Mouse (Mus musculus): ENCODE measurements at regions not wholly inside any gene's neighbourhood (a gene's known extent, or its start where the extent isn't known, plus 50 kb on each side); places are given as distances from the start of the nearest gene placed in this dataset.
"Not testable (repeated sequence)": the region's sequence is repeated elsewhere in the genome, so short reads cannot be mapped to it uniquely, and the experiment has no call there.

DNA sequence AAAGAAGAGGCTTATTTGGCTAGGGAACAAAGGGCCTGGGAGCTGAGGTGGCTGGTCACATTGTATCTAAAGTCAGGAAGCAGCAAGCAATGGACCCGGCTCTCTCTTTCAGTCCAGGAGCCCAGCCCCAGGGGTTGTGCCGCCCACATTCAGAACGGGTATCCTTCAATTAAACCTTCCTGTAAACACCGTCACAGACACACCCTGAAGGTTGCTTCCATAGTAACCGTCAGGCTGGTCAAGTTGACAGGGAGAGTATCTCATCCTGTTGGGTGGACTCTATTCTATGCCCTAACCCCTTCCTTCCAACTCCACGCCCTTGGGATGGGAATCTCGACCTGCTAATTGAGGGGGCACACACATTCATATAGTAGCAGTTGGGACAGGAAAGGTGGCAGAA, 148.6 kb upstream of the Ajap1 start:
- Histone ChIP-seq H3K27ac (no peak overlapping the region), H3K4me2 (replicated peaks) (no peak overlapping the region), H3K9ac (replicated peaks) (no peak overlapping the region), H3K36me3 (no peaks in the 10 kb centered on the region), H3K9me3 (0 out of 2 replicates have a peak, but pooled peaks cover 5% of the 10 kb centered on the region), H3K4me3 (replicated peaks) (no peak overlapping the region), H3K4me1 (replicated peaks) (peaks cover 27% of the 10 kb centered on the region), H3K27me3 (no peaks in the 10 kb centered on the region)
- WGBS: 65% methylated on average over 7 of the region's 7 CpGs
- no peak for ATAC-seq

DNA sequence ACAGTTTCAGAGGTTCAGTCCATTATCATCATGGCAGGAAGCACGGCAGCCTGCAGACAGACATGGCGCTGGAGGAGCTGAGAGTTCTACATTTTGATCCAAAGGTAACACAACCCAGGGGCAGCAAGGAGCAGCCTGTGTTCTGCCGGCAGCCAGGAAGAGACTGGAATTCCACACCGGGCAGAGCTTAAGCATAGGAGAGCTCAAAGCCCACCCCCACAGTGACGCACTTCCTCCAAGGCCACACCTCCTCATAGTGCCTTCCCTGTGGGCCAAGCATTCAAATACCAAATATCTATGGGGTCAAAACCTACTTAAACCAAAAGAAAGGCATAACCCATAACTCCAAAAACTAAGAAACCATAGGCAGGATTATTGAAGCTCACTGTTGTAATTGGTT, 149.4 kb upstream of the Ajap1 start:
- H3K9me3 ChIP-seq: 0 out of 2 replicates have a peak, but pooled peaks cover 5% of the 10 kb centered on the region
- H3K4me3 ChIP-seq (replicated peaks): no peak overlapping the region
- H3K4me2 ChIP-seq (replicated peaks): no peak overlapping the region
- no peak overlapping the region for H3K27ac ChIP-seq
- H3K27me3 ChIP-seq: no peaks in the 10 kb centered on the region
- H3K9ac ChIP-seq (replicated peaks): no peak overlapping the region
- no peaks in the 10 kb centered on the region for H3K36me3 ChIP-seq
- 94% methylated on average over 5 of the region's 5 CpGs for WGBS
- ATAC-seq: no peak
- peaks cover 27% of the 10 kb centered on the region for H3K4me1 ChIP-seq (replicated peaks)

DNA sequence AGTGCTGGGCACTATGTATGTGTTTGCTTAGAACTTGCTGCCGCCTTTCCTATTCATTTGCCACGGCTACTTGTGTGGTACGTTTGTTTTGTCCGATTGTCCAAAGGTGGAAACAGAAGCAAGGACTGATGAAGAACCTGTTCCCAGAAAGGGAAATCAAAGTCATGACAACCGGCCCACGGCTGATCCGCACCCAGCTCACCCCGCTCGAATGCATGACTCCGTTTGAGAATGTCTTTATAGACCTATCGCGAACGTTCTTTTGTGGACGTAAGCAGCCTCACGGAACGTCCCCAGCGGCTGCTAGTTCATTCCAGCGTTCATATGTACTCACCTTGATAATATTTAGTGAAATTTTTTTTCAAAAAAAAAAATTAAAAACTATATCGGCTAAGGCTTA, 149.9 kb upstream of the Ajap1 start:
- ATAC-seq: no peak
- Histone ChIP-seq H3K27me3 (no peaks in the 10 kb centered on the region), H3K9ac (replicated peaks) (no peak overlapping the region), H3K36me3 (no peaks in the 10 kb centered on the region), H3K4me1 (replicated peaks) (peaks cover 27% of the 10 kb centered on the region), H3K4me3 (replicated peaks) (no peak overlapping the region), H3K4me2 (replicated peaks) (no peak overlapping the region), H3K27ac (no peak overlapping the region), H3K9me3 (0 out of 2 replicates have a peak, but pooled peaks cover 5% of the 10 kb centered on the region)
- 79% methylated on average over 19 of the region's 19 CpGs for WGBS

DNA sequence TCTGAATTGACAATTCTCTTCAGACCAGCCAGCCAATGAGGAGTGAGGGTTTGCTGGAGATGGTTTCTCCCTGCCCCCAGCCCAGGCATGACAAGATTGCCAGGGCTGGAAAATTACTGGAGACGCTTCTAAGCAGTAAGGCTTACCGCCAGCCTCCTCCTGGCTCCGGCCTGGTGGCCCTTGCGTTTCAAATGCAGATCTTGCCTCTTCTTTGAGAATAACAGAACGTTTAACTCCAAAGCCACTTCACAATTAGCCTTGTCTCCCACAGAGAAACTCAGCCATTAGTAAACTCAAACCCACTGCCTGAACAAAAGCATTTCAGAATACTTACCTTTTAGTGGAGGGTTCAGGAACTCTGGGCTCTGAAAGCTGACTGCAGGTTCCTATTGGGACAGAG, 150.6 kb upstream of the Ajap1 start:
- Histone ChIP-seq H3K27me3 (no peaks in the 10 kb centered on the region), H3K4me3 (replicated peaks) (no peak overlapping the region), H3K36me3 (no peaks in the 10 kb centered on the region), H3K4me1 (replicated peaks) (peaks cover 34% of the 10 kb centered on the region), H3K9me3 (0 out of 2 replicates have a peak, but pooled peaks cover 5% of the 10 kb centered on the region), H3K9ac (replicated peaks) (0 out of 2 replicates have a peak overlapping the region, but pooled peaks have one; percentile 36), H3K4me2 (replicated peaks) (no peak overlapping the region), H3K27ac (peak overlapping the region; percentile 65)
- no peak for ATAC-seq
- 1% methylated on average over 5 of the region's 5 CpGs for WGBS

DNA sequence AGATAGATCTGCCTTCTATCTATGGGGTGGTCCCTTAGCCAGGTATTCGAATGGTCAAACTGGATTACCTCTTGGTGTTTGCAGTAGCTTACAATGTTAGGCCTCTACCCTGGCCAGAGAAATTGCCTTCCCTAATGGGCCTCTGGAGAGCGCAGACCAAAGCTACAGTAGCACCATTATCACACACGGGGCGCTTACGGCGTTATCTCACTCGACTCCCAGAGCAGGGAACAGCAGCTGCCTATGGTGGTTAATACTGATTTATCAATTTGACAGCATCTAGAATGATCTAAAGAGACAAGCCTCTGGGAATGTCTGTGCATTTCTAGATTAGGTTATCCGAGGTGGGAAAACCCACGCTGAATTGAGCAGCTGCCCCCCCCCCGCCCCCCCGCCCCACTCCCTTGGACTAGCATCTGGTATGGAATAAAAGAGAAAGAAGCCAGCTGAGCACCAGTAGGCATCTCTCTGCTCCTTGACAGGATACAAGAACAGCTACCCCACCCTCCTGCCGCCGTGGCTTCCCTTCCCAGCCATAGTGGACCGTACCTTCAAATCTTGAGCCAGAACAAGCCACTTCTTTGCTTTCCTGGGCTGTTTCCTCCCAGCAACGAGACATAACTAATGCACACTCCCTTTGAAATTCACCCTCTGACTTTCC, 151.7 kb upstream of the Ajap1 start:
- Histone ChIP-seq H3K4me1 (replicated peaks) (peaks cover 40% of the 10 kb centered on the region), H3K4me3 (replicated peaks) (no peak overlapping the region), H3K27ac (peak overlapping the region; percentile 65), H3K9ac (replicated peaks) (no peak overlapping the region), H3K4me2 (replicated peaks) (no peak overlapping the region), H3K36me3 (no peaks in the 10 kb centered on the region), H3K27me3 (no peaks in the 10 kb centered on the region), H3K9me3 (0 out of 2 replicates have a peak, but pooled peaks cover 5% of the 10 kb centered on the region)
- WGBS: 31% methylated on average over 15 of the region's 15 CpGs
- ATAC-seq: peak; percentile 67

DNA sequence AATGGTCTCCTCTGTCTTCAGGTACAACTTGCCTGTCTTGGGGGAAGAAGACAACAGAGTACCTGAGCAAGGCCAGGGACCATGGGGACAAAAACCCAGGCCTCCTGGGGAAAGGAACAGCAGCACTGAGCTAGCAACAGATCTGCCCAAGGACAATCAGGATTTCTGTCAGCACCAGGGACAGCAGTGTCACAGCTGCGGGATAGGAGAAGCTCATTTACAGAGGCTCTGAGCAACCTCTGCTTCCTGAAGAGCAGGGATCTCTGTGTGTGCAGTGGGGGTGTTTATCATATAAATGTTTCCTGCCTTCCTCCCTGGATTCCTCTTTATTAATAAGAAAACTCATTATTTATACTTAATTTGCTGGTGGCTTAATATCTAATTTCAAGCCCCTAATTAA, 155.4 kb upstream of the Ajap1 start:
- Histone ChIP-seq H3K4me3 (replicated peaks) (no peak overlapping the region), H3K27me3 (no peaks in the 10 kb centered on the region), H3K4me1 (replicated peaks) (peaks cover 36% of the 10 kb centered on the region), H3K4me2 (replicated peaks) (no peak overlapping the region), H3K9ac (replicated peaks) (no peak overlapping the region), H3K27ac (peak overlapping the region; percentile 72), H3K9me3 (no peaks in the 10 kb centered on the region), H3K36me3 (no peaks in the 10 kb centered on the region)
- 0% methylated on average over 1 of the region's 1 CpGs for WGBS
- ATAC-seq: no peak; the same call in 1 of the 2 replicates

DNA sequence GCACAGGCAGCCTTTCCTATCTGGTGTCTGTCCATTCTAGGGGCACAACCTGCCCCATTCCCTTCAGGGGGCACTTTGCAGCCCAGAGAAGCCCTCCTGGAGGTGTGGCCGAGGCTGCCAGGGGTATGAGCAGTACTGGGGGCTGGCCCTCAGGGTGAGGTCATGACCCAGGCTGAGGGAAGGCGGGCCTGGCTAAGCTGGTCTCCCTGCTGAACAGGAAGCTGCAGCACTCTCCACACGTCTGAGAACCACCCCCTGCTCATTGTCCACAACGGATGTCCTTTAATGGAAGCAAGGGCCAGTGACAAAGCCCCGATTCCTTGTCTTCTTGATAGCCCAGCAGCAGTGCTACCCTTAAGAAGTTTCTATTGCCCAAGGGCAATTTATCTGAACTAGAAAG, 169.2 kb upstream of the Ajap1 start:
- H3K9ac ChIP-seq (replicated peaks): no peak overlapping the region
- no peaks in the 10 kb centered on the region for H3K27me3 ChIP-seq
- ATAC-seq: no peak
- peaks cover 6% of the 10 kb centered on the region; the same call in 1 of the 2 replicates for H3K4me1 ChIP-seq (replicated peaks)
- no peak overlapping the region for H3K4me3 ChIP-seq (replicated peaks)
- no peaks in the 10 kb centered on the region for H3K9me3 ChIP-seq
- no peak overlapping the region for H3K4me2 ChIP-seq (replicated peaks)
- no peaks in the 10 kb centered on the region for H3K36me3 ChIP-seq
- H3K27ac ChIP-seq: no peak overlapping the region
- 6% methylated on average over 5 of the region's 5 CpGs for WGBS

DNA sequence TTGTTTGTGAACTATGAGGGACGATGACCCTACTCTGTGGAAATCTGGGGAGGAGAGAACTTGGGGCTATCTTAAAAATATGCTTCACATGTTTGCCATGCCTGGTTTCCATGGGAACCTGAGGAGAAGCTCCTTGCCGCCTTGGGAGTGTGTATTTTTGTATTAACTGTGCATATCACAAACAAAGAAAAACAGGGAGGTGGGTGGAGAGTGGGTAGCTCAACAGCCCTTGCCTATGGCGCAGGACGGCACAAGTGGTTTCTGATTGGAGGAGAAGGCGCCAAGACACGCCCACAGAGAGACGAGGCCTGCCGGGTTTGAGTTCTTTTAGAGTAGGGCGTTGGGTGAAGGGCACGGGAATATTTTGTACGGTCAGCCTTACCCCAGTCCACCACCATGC, 170.2 kb upstream of the Ajap1 start:
- H3K4me3 ChIP-seq (replicated peaks): no peak overlapping the region
- WGBS: 83% methylated on average over 11 of the region's 11 CpGs
- H3K27me3 ChIP-seq: no peaks in the 10 kb centered on the region
- no peak overlapping the region for H3K27ac ChIP-seq
- H3K4me1 ChIP-seq (replicated peaks): peaks cover 6% of the 10 kb centered on the region; the same call in 1 of the 2 replicates
- H3K4me2 ChIP-seq (replicated peaks): no peak overlapping the region
- ATAC-seq: no peak
- H3K9me3 ChIP-seq: no peaks in the 10 kb centered on the region
- H3K36me3 ChIP-seq: no peaks in the 10 kb centered on the region
- no peak overlapping the region for H3K9ac ChIP-seq (replicated peaks)

DNA sequence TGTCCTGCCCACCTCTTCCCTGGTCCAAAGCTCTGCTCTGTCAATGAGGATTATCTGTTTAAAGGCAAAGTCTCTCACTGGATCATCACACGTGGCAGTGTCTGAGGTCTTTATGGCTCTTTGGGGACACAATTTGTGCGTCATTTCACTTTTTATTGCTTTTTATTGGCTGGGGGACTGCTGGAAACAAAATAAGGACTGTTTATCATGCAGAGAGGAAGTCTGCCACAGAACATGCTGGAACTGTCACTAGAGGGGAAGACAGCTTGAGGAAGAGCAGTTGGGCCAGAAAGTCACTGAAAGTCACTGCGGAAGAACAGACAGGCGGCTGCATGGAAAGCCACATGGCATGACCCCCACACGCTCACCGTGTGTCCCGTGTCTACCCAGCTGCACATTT, 180.1 kb upstream of the Ajap1 start:
- Histone ChIP-seq H3K27me3 (no peaks in the 10 kb centered on the region), H3K4me3 (replicated peaks) (no peak overlapping the region), H3K9me3 (peaks cover 2% of the 10 kb centered on the region; the same call in 1 of the 2 replicates), H3K4me2 (replicated peaks) (no peak overlapping the region), H3K36me3 (no peaks in the 10 kb centered on the region), H3K4me1 (replicated peaks) (peaks cover 4% of the 10 kb centered on the region; the same call in 1 of the 2 replicates), H3K9ac (replicated peaks) (no peak overlapping the region), H3K27ac (no peak overlapping the region)
- ATAC-seq: no peak
- 91% methylated on average over 7 of the region's 7 CpGs for WGBS

DNA sequence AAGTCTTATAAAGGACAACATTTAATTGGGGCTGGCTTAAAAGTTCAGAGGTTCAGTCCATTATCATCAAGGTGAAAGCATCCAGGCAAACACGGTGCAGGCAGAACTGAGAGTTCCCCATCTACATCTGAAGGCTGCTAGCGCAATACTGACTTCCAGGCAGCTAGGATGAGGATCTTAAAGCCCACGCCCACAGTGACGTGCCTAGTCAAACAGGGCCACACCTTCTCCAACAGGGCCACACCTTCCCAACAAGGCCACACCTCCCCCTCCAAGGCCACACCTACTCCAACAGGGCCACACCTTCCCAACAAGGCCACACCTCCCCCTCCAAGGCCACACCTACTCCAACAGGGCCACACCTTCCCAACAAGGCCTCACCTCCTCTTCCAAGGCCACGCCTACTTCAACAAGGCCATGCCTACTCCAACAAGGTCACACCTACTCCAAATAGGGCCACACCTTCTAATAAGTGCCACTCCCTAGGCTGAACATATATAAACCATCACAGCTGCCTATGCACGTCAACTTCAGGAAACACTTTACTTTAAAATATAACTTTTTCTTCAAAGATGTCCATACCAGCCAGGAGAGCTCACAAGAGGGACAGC, 184.1 kb upstream of the Ajap1 start:
- H3K36me3 ChIP-seq; H3K9ac ChIP-seq (replicated peaks); H3K4me1 ChIP-seq (replicated peaks); H3K27me3 ChIP-seq; ATAC-seq; H3K9me3 ChIP-seq; H3K4me3 ChIP-seq (replicated peaks); H3K27ac ChIP-seq; H3K4me2 ChIP-seq (replicated peaks): not testable (repeated sequence)
- 87% methylated on average over 6 of the region's 6 CpGs for WGBS

DNA sequence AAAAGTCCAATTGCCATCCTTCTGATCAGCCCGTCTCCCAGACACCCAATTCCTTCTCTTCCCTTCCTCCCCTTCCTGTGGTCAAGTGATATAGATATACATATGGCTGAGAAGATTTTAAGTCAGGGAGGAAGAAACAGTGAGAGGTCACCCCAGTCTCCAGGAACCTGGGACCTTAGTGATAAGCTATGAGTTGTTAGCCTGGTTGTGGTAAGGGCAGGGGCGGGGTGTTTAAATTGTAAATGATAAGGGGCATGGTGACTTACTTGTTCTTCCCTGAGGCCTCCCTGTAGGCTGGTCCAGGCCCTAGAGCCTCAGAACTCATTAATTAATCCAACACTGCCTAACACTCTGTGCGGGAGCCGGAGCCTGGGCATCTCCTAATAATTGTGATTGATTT, 186.5 kb upstream of the Ajap1 start:
- no peaks in the 10 kb centered on the region for H3K9me3 ChIP-seq
- no peaks in the 10 kb centered on the region for H3K27me3 ChIP-seq
- no peaks in the 10 kb centered on the region for H3K36me3 ChIP-seq
- no peaks in the 10 kb centered on the region for H3K4me1 ChIP-seq (replicated peaks)
- H3K9ac ChIP-seq (replicated peaks): no peak overlapping the region
- H3K4me3 ChIP-seq (replicated peaks): no peak overlapping the region
- ATAC-seq: no peak
- H3K27ac ChIP-seq: no peak overlapping the region
- no peak overlapping the region for H3K4me2 ChIP-seq (replicated peaks)
- 92% methylated on average over 4 of the region's 4 CpGs for WGBS

DNA sequence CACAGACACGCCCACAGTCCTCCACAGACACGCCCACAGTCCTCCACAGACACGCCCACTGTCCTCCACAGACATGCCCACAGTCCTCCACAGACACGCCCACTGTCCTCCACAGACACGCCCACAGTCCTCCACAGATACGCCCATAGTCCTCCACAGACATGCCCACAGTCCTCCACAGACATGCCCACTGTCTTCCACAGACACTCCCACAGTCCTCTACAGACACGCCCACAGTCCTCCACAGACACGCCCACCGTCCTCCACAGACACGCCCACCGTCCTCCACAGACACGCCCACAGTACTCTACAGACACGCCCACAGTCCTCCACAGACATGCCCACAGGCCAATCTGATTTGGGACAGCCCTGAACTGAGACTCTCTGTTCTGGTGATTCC, 187.6 kb upstream of the Ajap1 start:
- H3K9ac ChIP-seq (replicated peaks): no peak overlapping the region
- H3K27ac ChIP-seq: no peak overlapping the region
- H3K9me3 ChIP-seq: no peaks in the 10 kb centered on the region
- WGBS: 95% methylated on average over 13 of the region's 13 CpGs
- H3K4me2 ChIP-seq (replicated peaks): no peak overlapping the region
- H3K4me3 ChIP-seq (replicated peaks): no peak overlapping the region
- no peaks in the 10 kb centered on the region for H3K27me3 ChIP-seq
- H3K4me1 ChIP-seq (replicated peaks): no peaks in the 10 kb centered on the region
- no peaks in the 10 kb centered on the region for H3K36me3 ChIP-seq
- no peak for ATAC-seq
